Mouse (Mus musculus): ENCODE data around the gene Gstp1.
"Not testable (repeated sequence)": the region's sequence is repeated elsewhere in the genome, so short reads cannot be mapped to it uniquely, and the experiment has no call there.

Gstp1 gene

GRCm38 (mm10) chr19:4060044-4060898 lies 22.5 kb upstream of the Gstp1 start:
- DNase-seq = not testable (repeated sequence)

GRCm38 (mm10) chr19:4059069-4059740 lies 21.4 kb upstream of the Gstp1 start, which contains the start of gene Gstp3:
Gene Gstp3 (minus strand): TSS chr19:4059569.
- no peak for DNase-seq

- no peak for DNase-seq
Measured at GRCm38 (mm10) chr19:4058581-4058980, 20.8 kb upstream of the Gstp1 start.

GRCm38 (mm10) chr19:4057962-4058361 lies 20.2 kb upstream of the Gstp1 start:
- no peak for DNase-seq

GRCm38 (mm10) chr19:4057389-4057788 lies 19.6 kb upstream of the Gstp1 start:
- DNase-seq = no peak

GRCm38 (mm10) chr19:4056727-4057126 lies 18.9 kb upstream of the Gstp1 start:
- no peak for DNase-seq

GRCm38 (mm10) chr19:4055947-4056693 lies 18.3 kb upstream of the Gstp1 start:
- DNase-seq = peak; percentile 53

- peak; percentile 68 for DNase-seq
Measured at GRCm38 (mm10) chr19:4055216-4055946, 17.6 kb upstream of the Gstp1 start.

- DNase-seq = no peak
Measured at GRCm38 (mm10) chr19:4054613-4055012, 16.8 kb upstream of the Gstp1 start.

- DNase-seq = no peak
Measured at GRCm38 (mm10) chr19:4052516-4053030, 14.8 kb upstream of the Gstp1 start.

GRCm38 (mm10) chr19:4051741-4052515 lies 14.1 kb upstream of the Gstp1 start:
- DNase-seq = peak; percentile 79

- no peak for DNase-seq
Measured at GRCm38 (mm10) chr19:4051016-4051415, 13.2 kb upstream of the Gstp1 start.

GRCm38 (mm10) chr19:4049069-4049468 lies 11.3 kb upstream of the Gstp1 start:
- not testable (repeated sequence) for DNase-seq

GRCm38 (mm10) chr19:4047859-4048258 lies 10.1 kb upstream of the Gstp1 start:
- peak; percentile 83 for DNase-seq

GRCm38 (mm10) chr19:4046866-4047254 lies 9.1 kb upstream of the Gstp1 start:
- no peak for DNase-seq

- DNase-seq = peak; percentile 84
Measured at GRCm38 (mm10) chr19:4045966-4046865, 8.4 kb upstream of the Gstp1 start, which contains the start of gene Gstp2. Gene Gstp2 (minus strand): TSS chr19:4046023.

- DNase-seq = not testable (repeated sequence)
Measured at GRCm38 (mm10) chr19:4044109-4044508, 6.3 kb upstream of the Gstp1 start.

- DNase-seq = no peak
Measured at GRCm38 (mm10) chr19:4042124-4042523, 4.3 kb upstream of the Gstp1 start.

- DNase-seq = not testable (repeated sequence)
Measured at GRCm38 (mm10) chr19:4041500-4041899, 3.7 kb upstream of the Gstp1 start.

GRCm38 (mm10) chr19:4040941-4041340 lies 3.2 kb upstream of the Gstp1 start:
- not testable (repeated sequence) for DNase-seq

Measured in kidney, adult 18-20 months (tissue).